Mouse (Mus musculus): ENCODE measurements around the gene Samd1. TPM values are rescaled to one million over a fixed set of nuclear protein-coding genes. Genes with fewer than 3 reads are reported as not detected.
"Not testable (repeated sequence)": the region's sequence is repeated elsewhere in the genome, so short reads cannot be mapped to it uniquely, and the experiment has no call there.

The Samd1 gene
- total RNA-seq, 4 experiments from 2014 or later, result 27.4 to 44.2 (median 34.9) TPM

DNA sequence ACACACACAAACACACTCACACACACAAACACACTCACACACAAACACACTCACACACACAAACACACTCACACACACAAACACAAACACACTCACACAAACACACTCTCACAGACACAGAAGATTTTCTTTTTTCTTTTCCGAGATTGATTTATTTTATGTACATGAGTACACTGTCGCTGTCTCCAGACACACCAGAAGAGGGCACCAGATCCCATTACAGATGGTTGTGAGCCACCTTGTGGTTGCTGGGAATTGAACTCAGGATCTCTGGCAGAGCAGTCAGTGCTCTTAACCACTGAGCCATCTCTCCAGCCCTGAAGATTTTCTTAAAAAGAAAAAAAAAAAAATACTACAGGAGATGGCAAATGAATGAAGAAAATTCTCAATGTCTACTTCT is 14.2 kb upstream of the Samd1 start:
- not testable (repeated sequence) for DNase-seq

DNA sequence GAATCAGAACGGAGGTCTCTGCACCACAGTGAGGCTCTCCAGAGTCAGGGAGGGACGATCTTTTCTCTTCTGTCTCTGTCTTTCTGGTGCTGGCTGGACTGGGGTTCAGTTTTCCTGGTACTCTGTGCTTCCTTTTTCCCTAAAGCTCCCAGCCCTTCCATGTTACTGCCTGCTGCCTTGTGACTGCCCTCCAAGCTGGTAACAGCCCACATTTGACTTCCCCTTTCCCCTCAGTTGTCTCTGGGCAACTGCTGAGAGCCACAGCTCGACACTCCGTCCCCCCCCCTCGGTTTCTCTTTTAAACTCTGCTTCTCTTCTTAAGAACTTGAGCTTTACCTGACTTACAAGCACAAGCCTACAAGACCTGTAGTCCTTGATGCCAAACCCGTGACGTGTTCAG is 8.2 kb upstream of the Samd1 start:
- no peak for DNase-seq

DNA sequence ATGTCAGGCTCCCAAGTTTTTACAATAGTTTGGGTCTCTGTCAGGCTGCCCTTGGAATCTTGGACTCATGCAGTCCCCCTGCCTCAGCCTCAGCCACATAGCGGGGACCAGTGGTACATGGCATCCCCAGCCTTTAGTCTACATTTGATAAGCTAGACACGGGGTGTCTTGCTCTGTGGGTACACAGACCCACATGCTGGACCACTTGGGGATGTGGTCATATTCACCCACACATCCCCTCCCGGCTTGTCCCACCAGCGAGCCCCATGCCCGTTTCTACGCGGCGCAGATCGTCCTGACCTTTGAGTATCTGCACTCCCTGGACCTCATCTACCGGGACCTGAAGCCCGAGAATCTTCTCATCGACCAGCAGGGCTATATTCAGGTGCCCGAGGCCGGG is 7.3 kb upstream of the Samd1 start:
- DNase-seq, result no peak

DNA sequence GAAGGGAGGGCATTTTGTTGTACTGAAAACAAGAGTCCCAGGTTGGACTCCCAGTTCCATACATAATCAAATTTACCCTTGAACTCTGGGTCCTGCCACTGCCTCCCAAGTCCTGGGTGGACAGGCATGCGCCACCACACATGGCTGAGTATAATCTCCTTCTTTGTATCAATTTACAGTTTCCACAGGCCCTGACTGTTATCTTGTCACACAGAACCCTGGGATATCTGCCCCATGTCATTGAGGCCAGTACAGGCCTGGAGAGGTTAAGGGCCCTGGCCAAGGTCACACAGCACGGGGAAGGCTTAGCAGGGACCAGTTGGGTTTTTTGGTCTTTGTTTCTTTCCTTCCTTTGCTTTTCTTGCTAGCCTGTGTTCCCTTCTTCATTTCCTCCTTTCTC is 5.0 kb upstream of the Samd1 start:
- DNase-seq, result no peak

DNA sequence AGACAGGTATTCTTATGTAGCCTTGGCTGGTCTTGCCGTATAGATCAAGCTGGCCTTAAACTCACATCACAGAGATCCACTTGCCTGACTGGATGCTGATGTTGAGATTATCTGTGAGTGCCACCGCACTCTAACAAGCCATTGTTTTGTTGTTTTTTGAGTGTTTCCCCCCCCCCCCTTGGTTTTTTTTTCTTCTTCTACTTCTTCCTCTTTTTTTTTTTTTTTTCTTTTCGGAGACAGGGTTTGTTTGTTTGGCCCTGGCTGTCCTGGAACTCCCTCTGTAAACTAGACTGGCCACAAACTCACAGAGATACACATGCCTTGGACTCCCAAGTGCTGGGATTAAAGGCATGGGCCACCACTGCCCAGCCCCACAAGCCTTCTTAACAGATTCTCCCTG is 3.4 kb upstream of the Samd1 start:
- no peak for DNase-seq

DNA sequence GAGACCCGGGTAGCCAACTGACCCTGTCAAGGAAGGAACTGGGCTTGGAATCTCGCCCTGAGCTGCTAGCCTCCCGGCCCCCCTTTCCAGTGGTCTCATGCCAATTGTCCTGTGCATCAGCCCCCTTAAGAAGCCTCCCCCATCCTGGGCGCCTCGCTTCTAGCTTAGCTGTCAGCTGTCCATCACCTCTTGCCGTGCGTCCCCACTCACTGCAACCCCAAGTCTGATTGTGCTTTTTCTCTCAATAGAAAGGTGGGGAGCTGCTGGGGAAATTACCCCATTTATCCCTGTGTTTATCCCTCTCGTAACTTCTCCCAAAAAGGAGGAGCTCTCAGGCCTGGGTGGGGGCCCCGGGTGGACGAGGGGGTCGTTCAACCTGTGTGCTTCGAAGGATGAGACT is 1.5 kb upstream of the Samd1 start:
- no peak for DNase-seq

DNA sequence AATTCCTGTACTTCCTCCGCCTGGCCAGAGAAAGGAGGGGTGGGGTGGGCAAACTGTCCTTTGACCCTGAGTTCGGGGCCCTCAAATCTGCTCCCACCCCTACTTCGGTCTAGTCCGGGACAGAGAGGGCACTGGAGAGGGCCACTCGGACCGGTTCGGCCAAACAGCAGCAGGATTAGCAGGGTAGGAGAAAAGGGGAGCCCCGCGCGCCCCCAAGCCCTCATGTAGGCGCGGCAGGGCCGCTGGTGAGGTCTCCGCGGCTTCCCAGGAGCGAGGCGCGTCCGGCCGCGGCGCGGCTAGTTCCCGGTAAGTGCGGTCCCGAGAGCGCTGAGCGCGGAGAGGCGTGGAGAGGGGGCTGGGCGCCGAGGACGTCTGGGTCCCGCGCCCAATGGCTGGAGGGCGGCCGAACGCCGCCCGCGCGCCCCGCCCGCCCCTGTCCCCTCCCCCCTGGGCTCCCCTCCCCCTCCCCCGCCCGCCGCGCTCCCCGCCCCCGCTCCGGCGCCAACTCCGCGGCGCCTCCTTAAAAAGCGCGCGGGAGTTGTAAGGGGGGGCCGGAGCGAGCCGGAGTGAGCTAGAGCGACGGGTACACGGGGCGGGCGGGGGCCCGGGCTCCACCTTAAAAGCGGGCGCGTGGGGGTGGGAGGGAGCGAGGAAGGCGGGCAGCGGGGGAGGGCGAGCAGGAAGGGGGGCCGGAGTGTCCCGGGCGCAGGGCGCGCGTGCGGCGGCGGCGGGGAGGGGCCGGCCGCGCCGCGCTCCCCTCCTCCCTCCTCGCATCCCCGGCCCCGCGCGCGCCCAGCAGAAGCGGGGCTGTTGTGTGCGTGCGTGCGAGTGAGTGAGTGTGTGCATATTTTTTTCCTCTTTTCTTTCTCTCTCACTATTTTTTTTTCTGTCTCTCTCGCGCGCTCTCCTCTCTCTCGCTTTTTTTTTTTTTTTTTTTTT is 636 bp upstream of the Samd1 start:
- DNase-seq, result peak; percentile 83

DNA sequence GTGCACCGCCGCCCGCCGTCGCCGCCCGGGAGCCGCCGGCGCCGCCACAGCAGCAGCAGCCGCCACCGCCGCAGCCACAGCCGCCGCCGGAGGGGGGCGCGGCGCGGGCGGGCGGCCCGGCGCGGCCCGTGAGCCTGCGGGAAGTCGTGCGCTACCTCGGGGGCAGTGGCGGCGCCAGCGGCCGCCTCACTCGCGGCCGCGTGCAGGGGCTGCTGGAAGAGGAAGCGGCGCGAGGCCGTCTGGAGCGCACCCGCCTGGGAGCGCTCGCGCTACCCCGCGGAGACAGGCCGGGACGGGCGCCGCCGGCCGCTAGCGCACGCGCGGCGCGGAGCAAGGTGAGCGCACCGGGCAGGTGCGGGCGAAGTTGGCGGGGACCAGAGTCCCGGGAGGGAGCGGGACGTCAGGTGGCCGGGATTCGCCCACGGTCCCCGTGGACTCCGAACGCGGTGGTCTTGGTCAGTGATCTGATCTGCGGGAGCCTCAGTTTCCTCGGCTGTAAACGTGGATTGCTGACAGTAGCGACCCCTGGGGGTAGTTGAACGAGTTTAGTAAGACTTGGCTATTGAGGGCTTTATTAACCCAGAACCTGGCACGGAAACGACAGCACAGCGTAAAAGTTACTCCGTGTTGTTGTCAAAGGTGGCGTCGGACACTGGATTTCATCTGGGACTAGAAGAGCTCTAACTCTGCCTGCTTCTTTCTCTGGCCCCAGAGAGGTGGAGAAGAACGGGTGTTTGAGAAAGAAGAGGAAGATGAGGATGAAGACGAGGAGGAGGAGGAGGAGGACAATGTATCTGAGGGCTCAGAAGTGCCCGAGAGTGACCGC is 972 bp downstream of the Samd1 start:
- DNase-seq, result no peak

DNA sequence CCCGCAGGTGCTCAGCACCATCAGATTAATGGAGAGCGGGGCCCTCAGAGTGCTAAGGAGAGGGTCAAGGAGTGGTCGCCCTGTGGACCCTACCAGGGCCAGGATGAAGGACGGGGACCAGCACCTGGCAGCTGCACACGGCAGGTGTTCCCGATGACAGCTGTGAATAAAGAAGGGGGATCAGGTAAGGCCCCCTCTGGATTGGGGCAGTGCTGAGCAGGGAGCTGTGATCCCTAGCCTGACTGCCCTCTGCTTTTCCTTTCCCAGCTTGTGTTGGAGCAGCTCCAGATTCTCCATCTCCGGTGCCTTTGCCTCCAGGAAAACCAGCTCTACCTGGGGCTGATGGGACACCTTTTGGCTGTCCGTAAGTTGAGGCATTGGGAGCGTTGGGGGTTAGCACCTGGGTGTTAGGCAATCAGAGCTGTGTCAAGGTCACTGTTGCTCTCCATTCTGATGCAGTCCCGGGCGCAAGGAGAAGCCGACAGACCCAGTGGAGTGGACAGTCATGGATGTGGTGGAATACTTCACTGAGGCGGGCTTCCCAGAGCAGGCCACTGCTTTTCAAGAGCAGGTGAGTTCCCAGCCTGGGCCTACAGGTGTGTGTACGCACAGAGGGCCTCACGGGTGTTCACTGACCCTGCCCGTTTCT is 1.7 kb downstream of the Samd1 start:
- DNase-seq, result no peak

DNA sequence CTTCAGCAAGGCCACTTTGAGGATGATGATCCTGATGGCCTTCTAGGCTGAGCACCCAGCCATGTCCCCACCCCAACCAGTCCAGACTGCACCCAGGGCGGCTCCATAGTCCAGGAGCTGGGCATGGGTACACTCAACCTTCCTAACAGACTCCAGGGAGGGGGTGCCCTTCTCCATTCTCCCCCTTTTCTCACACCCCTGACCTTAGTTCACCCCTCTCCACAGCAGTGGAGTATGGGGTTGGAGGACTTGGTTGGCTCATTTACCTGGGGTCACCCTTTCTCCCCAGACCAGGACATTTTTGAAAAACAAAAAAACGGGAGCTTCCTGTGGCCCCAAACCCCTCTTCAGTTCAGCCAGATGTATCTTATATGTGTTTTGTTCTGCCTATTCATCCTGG is 2.4 kb downstream of the Samd1 start:
- DNase-seq, result no peak

DNA sequence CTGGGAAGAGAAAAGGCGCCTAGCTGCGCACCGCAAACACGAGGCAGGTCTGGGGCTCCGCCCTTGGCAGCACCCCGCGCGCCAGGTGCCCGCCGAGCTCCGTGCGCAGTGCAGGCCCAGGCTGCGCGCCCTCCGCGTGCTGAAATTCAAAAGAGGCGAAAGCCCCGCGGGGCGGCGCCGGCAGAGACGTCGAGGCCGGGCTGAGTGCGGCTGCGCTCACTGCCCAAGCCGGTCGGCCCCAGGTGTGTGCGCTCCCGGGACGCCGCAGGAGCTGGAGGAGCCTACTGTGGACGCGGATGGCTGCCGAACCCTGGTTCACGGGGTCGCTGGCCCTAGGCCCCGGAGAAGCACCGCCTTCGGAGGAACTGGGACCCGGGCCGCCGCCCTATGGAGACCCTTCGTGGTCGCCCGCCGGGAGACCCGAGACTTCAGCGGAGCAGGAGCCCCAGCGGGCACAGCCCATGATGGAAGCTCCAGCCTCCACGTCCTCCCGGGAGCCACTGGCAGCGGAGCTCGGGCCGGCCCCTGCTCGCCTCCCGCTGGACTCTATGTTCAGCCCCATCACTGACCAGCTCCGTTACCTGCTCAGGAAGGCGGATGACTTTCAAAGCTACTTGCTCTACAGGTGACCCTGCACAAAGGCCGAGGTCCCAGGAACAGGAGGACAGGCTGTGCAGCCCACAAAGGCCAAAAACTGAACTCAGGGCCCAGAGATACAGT is 4.0 kb downstream of the Samd1 start, which contains the start of gene 1700067K01Rik:
Gene 1700067K01Rik, plus strand, starts transcription at position 222 of the 720 bp plus-strand sequence.
- DNase-seq, result no peak

DNA sequence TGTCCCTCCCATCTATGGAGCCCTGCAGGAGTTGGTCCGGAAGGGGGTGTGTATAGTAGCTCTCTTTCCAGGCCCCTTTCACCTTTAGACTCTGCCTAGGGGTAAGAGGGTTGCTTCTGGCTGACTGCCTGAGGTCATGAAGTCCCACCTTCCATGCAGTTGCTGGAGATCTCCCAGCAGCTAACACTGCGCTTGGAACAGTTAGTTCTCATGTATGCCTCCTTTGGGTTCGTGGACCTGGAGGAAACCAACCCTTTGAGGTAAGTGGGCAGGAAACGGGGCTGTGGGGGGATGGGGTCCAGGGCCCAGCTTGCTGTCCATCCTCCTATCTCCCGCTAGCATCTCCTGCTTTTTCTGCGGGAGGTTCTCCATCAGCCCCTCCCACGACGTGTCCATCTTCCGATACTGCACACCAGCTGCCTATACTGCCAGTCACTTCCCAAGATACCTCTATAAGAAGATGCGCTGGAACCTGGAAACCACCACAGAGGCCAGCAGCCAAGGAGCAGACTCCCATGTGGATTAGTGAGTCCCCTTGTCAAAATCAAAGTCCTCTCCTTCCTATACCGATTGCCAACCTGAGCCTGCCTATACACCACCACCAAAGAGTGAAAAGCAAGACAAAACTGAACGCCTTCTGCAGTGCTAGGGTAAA is 5.6 kb downstream of the Samd1 start:
- no peak for DNase-seq

DNA sequence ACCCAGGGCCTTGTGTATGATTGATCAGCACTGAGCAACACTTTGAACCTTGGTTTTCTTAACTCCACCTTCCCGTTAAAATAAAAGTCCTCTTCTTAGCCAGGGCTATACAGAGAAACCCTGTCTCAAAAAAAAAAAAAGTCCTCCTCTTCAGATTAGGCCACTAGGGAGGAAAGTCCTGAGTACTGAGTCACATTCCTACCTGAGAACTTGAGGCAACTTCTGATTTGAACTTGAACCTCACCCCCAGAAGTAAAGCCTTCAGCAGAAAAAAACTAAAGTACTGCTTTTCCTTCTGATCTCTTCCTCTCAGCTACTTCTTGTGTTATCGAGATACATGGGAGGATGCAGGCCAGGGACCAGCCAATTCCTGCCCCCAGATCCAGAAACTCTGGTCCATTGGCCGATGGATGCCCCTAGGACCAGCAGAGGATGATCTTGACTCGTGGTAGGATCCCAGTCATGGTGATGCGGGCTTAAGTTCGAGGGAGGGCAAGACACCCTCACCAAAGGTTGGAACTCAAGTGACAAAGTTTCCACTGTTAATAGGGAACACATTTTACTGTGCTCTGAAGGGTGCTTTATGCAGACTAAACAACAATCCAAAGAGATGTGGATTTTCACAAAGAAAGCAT is 6.3 kb downstream of the Samd1 start:
- no peak for DNase-seq

DNA sequence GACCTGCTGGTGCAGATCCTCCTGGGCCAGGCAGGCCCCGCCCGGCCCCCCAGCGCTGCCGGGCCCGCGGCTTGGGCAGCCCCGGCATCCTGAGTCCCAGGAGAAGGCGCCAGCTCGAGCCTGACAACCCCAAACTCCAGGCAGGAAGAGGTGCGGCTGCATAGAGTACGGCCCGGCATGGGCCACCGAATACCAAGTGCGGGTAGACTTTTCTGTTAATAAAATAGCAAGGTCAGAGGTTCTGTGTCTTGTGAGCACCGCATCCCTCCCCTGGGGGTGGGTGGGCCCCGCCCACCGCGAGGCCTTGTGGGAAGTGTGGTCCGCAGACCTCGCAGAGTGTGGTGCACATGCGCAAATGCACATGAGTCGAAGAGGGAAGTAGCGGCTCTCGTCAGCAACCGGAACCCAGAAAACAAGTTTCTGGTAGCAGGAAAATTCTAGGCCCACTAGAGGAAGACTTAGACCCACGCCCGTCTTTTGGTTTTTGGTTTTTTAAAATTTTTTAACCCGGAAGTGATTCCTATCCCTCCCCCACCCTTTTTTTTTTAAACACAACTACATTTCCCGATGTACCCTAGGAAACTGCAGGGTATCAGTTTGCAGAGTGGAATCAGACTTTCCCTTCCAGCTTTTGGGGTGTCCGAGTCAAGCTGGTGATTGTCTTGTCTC is 7.2 kb downstream of the Samd1 start:
- peak; percentile 95 for DNase-seq

DNA sequence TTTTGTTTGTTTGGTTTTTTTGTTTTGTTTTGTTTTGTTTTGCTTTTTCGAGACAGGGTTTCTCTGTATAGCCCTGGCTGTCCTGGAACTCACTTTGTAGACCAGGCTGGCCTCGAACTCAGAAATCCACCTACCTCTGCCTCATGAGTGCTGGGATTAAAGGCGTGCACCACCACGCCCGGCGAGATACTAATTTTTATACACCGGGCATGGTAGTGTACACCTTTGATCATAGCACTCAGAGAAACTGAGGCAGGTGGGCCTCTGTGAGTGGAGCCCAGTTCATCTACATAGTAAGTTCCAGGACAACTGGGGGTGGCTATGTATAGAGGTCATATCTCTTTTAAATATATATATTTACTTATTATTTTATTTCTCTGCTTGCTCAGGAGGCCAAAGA is 8.0 kb downstream of the Samd1 start:
- DNase-seq, result not testable (repeated sequence)

DNA sequence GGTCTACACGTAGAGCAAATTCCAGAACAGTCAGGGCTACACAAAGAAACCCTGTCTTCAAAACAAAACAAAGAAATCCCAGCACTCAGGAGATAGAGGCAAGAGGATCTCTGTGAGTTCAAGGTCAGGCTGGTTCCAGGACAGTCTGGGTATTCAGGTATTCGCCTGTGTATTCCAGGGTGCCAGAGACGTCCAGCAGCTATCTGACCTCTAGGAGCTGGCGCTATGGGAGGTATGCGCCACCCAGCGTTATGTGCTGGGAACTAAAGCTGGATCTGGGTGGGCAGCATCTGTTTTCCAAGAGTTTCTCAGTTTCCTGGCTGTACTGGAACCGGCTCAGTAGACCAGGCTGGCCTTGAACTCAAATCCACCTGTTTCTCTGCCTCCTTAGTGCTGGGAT is 10.9 kb downstream of the Samd1 start:
- no peak for DNase-seq

DNA sequence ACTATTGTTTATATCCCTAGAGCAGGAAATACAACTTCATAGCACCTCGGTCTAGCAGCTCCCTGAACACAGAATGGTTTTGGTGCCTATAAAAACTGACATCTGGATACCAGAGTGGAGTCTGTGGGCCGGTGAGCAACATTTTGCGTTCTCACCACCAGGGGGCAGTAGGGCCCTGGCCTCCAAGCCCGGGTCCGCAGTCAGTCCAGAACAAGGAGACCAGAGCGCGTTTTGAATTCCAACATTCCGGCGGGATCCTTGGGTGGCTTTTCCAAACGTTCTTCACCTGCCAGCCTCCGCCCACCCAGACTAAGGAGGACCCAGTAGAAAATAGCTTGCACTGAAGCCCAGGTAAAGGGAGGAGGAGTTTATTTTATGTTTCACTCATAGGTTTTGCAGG is 12.4 kb downstream of the Samd1 start:
- DNase-seq, result peak; percentile 75

DNA sequence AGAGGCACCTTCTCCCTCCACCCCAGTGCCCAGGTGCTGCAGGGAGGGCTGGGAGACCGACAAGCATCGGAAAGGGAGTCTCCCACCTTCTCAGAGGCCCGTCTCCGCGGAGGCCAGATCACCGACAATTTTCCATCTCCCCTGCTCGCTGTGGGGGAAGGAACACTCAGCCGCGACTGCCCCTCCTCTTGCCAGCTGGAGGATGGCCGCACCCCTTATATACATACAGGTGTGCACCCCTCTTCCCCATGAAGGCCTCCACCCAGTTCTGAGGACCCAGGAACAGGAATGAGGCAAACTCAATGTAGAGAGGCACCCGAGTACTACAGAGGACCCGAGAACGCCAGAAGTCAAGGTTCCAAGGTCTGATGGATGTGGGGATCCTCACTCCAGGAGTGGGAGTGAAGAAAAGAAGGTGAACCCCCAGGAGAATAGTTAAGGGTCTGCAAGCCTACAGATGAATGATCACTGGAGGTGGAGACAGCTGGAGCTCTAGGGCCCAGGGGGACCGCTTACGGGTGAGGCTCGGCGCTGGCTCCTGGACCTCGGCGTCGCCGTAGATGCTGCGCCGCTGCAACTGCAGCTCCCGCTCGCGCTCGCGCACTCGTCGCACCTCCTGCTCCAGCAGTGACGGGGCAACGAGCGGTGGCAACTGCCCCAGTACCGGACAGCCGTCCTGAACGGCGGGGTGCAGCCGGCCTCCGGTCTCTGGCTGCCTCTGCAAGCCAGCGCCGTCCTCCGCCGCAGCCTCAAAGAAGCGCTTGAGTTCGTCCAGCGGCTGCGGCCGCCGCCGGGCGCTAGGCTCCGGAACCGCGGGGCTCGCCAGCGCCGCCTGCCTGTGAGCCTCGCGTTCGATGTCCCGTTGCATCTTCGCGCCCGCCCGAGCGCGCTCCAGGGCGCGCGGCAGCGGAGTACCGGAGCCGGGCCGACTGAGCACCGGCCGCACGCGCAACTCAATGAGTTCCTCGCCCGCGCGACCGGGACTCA is 13.4 kb downstream of the Samd1 start:
- no peak for DNase-seq

Measured in adrenal gland, adult 8-10 months (tissue).